Mouse (Mus musculus): ENCODE measurements around the gene Rapgef1. TPM values are rescaled to one million over a fixed set of nuclear protein-coding genes. Genes with fewer than 3 reads are reported as not detected.

The Rapgef1 gene
- polyA plus RNA-seq, 1 experiment from 2014 or later, result 17.2 TPM

DNA sequence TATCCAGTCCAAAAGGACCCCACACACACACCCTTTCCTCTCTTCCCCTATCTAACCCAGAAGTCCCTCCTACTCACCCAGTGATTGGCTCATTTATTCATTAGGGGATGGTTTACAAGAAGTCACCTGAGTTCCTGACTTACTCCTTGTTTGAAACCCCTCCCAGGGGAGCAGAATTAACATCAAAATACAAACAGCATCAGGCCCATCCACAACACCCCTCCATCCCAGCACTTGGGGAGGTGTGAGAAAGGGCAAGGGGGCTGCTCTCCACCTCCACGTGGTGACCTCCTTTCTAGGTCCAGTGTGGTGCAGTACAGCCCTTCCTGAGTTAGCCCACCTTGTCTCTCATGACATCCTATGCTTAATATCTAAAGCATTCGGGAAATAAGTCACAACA lies 110.0 kb downstream of the Rapgef1 start:
- Histone ChIP-seq H3K4me3 (no peak overlapping the region), H3K36me3 (replicated peaks) (peaks cover 97% of the 10 kb centered on the region), H3K27ac (no peak overlapping the region), H3K4me1 (no peaks in the 10 kb centered on the region), H3K27me3 (ENCODE audit: poor library complexity, severe bottlenecking) (no peaks in the 10 kb centered on the region), H3K9me3 (no peaks in the 10 kb centered on the region)
- WGBS, result 59% methylated on average over 2 of the region's 2 CpGs
- DNase-seq (ENCODE audit: extremely low spot score, low spot score), result no peak

DNA sequence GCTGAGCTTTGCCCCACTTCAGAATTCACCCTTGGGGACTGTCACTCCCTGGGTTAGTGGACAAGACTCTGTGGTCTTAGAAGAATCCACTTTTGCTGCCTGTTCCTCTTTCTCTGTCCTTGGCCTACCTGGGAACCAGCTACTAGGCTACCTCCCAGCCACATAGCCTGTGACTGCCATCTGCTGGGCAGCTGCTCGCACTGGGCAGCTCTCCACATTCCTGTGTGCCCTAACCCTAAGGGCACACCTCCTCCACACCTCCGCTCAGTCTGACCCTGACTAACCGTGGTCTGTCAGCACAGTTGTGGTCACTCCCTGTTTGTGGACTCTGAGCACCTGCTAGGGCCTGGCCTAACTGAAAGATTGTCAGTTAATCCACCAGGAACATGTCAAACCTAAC lies 112.0 kb downstream of the Rapgef1 start:
- DNase-seq (ENCODE audit: extremely low spot score, low spot score), result no peak
- Histone ChIP-seq H3K36me3 (replicated peaks) (peaks cover 97% of the 10 kb centered on the region), H3K9me3 (no peaks in the 10 kb centered on the region), H3K4me3 (no peak overlapping the region), H3K27me3 (ENCODE audit: poor library complexity, severe bottlenecking) (no peaks in the 10 kb centered on the region), H3K27ac (no peak overlapping the region), H3K4me1 (no peaks in the 10 kb centered on the region)
- 77% methylated on average over 3 of the region's 3 CpGs for WGBS

DNA sequence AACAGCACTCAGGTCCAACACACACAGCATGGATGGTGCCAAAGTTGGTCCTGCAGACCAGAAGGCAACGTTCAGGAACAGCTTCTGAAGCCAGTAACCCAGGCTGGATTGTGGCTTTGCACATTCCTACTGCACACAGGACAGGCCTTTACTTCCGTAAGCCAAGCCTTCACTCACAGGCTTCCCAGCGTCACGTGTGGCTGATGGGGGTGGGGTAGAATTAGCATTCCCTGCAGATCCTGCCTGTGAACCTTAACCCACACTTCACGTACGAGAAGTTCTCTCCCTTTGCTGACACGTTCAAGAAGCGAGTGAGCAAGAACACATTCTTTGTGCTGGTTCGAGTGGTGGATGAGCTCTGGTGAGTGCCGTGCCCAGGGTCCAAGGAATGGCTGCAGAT lies 113.0 kb downstream of the Rapgef1 start:
- Histone ChIP-seq H3K27me3 (ENCODE audit: poor library complexity, severe bottlenecking) (no peaks in the 10 kb centered on the region), H3K36me3 (replicated peaks) (peaks cover 98% of the 10 kb centered on the region), H3K4me3 (no peak overlapping the region), H3K9me3 (no peaks in the 10 kb centered on the region), H3K27ac (no peak overlapping the region), H3K4me1 (no peaks in the 10 kb centered on the region)
- WGBS, result 93% methylated on average over 10 of the region's 10 CpGs
- no peak for DNase-seq (ENCODE audit: extremely low spot score, low spot score)

DNA sequence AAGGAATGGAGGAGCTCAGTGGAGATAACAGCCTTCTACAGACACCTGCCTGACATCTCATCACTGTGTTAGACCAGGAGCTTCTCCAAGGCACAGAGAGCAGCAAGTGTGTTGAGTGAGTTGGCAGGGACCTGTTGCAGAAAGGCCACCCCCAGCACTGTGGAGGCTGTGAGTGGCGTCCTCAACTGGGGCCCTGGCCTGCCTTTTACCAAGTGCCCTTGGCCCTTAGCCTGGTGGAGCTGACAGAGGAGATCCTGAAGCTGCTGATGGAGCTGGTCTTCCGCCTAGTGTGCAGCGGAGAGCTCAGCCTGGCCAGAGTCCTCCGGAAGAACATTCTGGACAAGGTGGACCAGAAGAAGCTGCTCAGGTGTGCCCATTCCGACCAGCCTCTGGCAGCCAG lies 113.8 kb downstream of the Rapgef1 start:
- H3K36me3 ChIP-seq (replicated peaks), result peaks cover 98% of the 10 kb centered on the region
- no peak overlapping the region for H3K4me3 ChIP-seq
- H3K27ac ChIP-seq, result no peak overlapping the region
- no peaks in the 10 kb centered on the region for H3K4me1 ChIP-seq
- H3K9me3 ChIP-seq, result no peaks in the 10 kb centered on the region
- no peak for DNase-seq (ENCODE audit: extremely low spot score, low spot score)
- H3K27me3 ChIP-seq (ENCODE audit: poor library complexity, severe bottlenecking), result no peaks in the 10 kb centered on the region
- 94% methylated on average over 5 of the region's 5 CpGs for WGBS

DNA sequence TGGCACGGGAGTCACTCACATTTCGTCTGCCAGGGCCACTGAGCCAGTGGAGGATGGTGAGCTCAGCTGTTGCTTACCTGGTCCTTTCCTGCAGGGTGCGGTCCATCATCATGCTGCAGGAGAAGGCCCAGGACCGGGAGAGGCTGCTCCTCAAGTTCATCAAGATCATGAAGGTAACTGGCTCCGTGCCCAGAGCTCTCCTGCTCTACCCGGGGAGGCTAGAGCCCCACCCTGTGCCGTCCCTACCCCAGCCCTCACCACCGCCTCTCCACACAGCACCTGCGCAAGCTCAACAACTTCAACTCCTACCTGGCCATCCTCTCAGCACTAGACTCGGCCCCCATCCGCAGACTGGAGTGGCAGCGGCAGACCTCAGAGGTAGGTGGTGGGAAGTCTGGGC lies 116.2 kb downstream of the Rapgef1 start:
- no peak for DNase-seq (ENCODE audit: extremely low spot score, low spot score)
- H3K4me3 ChIP-seq, result no peak overlapping the region
- H3K9me3 ChIP-seq, result no peaks in the 10 kb centered on the region
- H3K36me3 ChIP-seq (replicated peaks), result peaks cover 98% of the 10 kb centered on the region
- no peaks in the 10 kb centered on the region for H3K4me1 ChIP-seq
- H3K27me3 ChIP-seq (ENCODE audit: poor library complexity, severe bottlenecking), result no peaks in the 10 kb centered on the region
- 94% methylated on average over 12 of the region's 12 CpGs for WGBS
- no peak overlapping the region for H3K27ac ChIP-seq

DNA sequence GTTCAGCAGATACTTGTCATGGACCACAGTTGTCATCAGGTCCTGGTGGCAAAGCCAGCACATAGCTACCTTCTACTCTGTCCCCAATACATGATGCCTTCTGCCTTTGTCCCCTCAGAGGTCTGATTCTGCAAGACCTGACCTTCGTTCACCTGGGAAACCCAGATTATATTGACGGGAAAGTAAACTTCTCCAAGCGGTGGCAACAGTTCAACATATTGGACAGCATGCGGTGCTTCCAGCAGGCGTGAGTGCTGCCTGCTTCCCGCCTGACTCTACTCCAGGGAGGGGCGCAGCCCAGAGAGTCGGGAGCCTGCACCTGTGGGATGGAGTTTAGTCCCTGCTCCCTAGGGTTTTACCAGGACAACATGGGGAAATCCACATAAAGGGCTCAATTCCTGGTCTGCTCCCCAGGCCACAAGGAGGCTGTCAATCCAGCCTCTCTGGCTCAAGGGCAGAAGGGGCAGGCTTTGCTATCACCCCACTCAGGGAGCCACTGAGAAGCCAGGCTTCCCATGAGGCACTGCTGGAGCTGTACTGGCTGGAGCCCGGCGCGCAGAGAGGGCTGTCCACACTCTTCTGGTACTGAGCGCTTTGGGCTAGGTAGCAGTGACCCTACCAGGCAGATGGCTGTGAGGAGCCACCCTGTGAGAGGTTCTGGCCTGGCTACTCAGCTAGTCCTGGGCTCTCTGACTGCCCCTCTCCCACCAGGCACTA lies 117.8 kb downstream of the Rapgef1 start:
- Histone ChIP-seq H3K9me3 (no peaks in the 10 kb centered on the region), H3K27ac (no peak overlapping the region), H3K27me3 (ENCODE audit: poor library complexity, severe bottlenecking) (no peaks in the 10 kb centered on the region), H3K4me1 (no peaks in the 10 kb centered on the region), H3K36me3 (replicated peaks) (peaks cover 83% of the 10 kb centered on the region), H3K4me3 (no peak overlapping the region)
- no peak for DNase-seq (ENCODE audit: extremely low spot score, low spot score)
- WGBS, result 92% methylated on average over 12 of the region's 12 CpGs

DNA sequence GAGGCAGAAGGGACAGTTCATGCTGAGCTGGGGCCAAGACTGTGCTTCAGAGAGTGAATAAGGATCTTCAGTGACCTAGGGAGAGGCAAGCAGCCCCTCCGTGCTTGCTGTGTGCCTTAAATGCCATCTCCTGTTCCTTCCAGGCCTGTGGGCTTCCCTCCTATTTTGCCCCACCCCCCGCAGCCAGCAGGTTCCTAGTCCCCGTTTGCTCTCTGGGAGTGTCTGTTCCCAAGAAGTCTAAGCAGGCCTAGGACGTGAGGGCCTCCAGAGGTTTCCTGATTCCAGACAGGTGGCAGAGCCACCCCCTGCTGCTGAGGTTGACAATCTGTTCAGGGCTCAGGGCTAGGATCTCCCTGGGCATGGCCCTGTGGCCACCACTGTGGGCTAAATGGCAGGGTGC lies 119.3 kb downstream of the Rapgef1 start:
- Histone ChIP-seq H3K27ac (no peak overlapping the region), H3K4me3 (no peak overlapping the region), H3K27me3 (ENCODE audit: poor library complexity, severe bottlenecking) (no peaks in the 10 kb centered on the region), H3K9me3 (no peaks in the 10 kb centered on the region), H3K4me1 (no peaks in the 10 kb centered on the region), H3K36me3 (replicated peaks) (peaks cover 69% of the 10 kb centered on the region)
- no peak for DNase-seq (ENCODE audit: extremely low spot score, low spot score)
- 69% methylated on average over 4 of the region's 4 CpGs for WGBS

DNA sequence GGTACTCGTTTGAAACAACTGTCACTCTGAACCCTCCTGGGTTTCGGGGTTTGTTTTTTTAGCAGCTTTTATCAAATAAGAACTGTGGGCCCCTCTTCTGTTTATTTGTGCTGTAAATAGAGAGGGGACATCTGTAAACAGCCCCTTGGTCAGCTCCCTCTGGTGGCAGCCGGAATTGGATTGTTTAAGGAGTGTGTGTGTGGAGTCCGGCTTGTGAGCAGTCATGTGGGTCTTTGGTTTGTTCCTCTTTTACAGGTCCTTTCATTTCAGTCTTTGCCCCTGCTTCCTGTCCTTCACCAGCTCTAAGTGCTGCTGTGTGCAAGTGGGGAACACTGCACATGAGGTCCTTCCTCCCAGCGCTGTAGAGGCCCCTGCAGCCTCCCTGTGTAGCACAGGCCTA lies 119.8 kb downstream of the Rapgef1 start:
- H3K27ac ChIP-seq, result no peak overlapping the region
- no peaks in the 10 kb centered on the region for H3K9me3 ChIP-seq
- no peaks in the 10 kb centered on the region for H3K4me1 ChIP-seq
- no peaks in the 10 kb centered on the region for H3K27me3 ChIP-seq (ENCODE audit: poor library complexity, severe bottlenecking)
- peaks cover 63% of the 10 kb centered on the region for H3K36me3 ChIP-seq (replicated peaks)
- WGBS, result 82% methylated on average over 5 of the region's 5 CpGs
- DNase-seq (ENCODE audit: extremely low spot score, low spot score), result no peak
- no peak overlapping the region for H3K4me3 ChIP-seq

DNA sequence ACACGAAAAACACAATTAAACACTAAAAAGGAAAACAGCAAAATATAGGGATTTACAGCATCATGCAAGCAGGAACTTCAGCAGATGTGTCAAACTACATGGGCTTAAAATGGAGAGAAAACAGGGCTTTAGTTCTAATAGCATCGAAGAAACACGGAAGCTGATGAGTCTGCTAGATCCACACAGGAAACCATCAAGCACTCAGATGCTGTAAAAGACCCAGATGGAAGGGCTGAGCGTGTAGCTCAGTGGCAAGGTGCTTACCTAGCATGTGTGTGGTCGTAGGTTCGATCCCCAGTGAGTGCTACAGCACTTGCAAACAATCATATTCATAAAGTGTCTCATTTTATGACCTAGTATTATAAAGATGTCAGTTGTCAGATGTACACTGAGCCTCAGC lies 121.7 kb downstream of the Rapgef1 start:
- no peak overlapping the region for H3K4me3 ChIP-seq
- no peaks in the 10 kb centered on the region for H3K9me3 ChIP-seq
- H3K4me1 ChIP-seq, result no peaks in the 10 kb centered on the region
- peaks cover 15% of the 10 kb centered on the region for H3K27me3 ChIP-seq (ENCODE audit: poor library complexity, severe bottlenecking)
- 93% methylated on average over 6 of the region's 6 CpGs for WGBS
- peaks cover 45% of the 10 kb centered on the region for H3K36me3 ChIP-seq (replicated peaks)
- H3K27ac ChIP-seq, result no peak overlapping the region
- DNase-seq (ENCODE audit: extremely low spot score, low spot score), result no peak

DNA sequence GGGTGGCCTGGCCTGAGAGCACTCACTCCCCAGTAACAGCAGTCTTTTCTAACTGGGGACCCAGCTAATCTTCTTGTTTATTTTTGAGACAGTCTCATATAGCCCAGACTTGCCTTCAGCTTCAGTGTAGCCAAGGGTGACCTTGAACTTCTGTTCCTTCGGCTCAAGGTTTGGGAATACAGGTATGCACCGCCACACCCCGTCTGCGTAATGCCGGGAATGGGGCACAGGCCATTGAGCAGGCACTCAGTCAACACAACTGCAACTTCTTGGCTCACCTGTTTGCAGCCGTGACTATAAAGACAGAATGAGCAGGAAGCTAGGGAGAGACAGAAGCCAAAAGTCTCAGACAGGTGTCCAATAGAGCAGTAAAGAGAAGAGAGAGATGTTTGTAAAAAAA lies 124.7 kb downstream of the Rapgef1 start:
- H3K27ac ChIP-seq, result no peak overlapping the region
- WGBS, result 91% methylated on average over 6 of the region's 6 CpGs
- peaks cover 45% of the 10 kb centered on the region for H3K27me3 ChIP-seq (ENCODE audit: poor library complexity, severe bottlenecking)
- no peak for DNase-seq (ENCODE audit: extremely low spot score, low spot score)
- no peaks in the 10 kb centered on the region for H3K9me3 ChIP-seq
- H3K4me3 ChIP-seq, result no peak overlapping the region
- peaks cover 7% of the 10 kb centered on the region for H3K4me1 ChIP-seq
- H3K36me3 ChIP-seq (replicated peaks), result peaks cover 14% of the 10 kb centered on the region

DNA sequence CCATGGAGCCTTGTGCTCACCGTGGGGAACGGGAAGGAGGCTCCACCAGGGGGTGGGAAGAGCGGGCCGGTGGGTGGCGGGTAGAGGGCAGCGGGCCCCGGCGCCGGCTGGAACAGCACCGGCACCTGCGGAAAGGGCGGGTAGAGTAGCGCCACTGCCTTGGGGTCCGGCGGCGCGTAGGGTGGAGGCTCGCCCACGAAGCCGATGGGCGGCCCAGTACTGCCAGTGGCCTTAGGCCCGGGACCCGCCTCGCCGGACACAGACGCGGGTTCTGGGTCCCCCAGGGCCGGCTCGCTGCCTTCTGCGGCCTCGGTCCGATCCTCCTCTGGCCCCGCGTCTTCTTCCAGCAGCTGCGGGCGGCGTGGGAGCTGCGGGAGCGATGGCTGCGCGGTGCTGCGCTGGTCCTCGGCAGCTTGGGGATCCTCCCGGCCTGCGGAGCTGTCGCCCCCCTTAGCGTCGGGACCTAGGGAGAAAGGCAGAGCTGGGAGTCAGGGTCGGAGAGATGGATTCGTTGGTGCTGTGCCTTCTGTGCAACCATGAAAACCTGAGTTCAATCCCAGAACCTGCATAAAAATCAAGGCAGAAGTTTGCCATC lies 127.8 kb downstream of the Rapgef1 start:
- H3K9me3 ChIP-seq, result 0 out of 2 replicates have a peak, but pooled peaks cover under 1% of the 10 kb centered on the region
- H3K27me3 ChIP-seq (ENCODE audit: poor library complexity, severe bottlenecking), result peaks cover 75% of the 10 kb centered on the region
- H3K4me1 ChIP-seq, result peaks cover 22% of the 10 kb centered on the region
- H3K4me3 ChIP-seq, result peak overlapping the region; percentile 49
- H3K36me3 ChIP-seq (replicated peaks), result no peaks in the 10 kb centered on the region
- 5% methylated on average over 50 of the region's 50 CpGs for WGBS
- no peak for DNase-seq (ENCODE audit: extremely low spot score, low spot score)
- peak overlapping the region; percentile 49; the same call in 1 of the 2 replicates for H3K27ac ChIP-seq

DNA sequence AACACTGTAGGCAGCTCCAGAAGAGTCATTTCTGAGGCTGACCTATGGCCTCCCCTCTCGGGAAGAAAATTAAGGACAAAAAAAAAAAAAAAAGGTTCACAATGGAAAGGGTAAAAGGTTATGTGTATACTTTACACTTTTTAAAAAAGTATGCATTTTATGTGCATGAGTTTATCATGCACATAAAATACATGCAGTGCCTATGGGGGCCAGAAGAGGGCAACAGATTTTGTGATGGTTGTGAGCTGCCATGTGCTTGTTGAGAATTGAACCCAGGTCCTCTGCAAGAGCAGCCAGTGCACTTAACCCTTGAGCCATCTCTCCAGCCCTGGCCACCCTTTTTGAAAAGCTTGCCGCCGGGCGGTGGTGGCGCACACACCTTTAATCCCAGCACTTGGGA lies 128.3 kb downstream of the Rapgef1 start:
- DNase-seq (ENCODE audit: extremely low spot score, low spot score), result no peak
- H3K4me3 ChIP-seq, result peak overlapping the region; percentile 49; the same call in 1 of the 2 replicates
- WGBS, result 54% methylated on average over 5 of the region's 5 CpGs

DNA sequence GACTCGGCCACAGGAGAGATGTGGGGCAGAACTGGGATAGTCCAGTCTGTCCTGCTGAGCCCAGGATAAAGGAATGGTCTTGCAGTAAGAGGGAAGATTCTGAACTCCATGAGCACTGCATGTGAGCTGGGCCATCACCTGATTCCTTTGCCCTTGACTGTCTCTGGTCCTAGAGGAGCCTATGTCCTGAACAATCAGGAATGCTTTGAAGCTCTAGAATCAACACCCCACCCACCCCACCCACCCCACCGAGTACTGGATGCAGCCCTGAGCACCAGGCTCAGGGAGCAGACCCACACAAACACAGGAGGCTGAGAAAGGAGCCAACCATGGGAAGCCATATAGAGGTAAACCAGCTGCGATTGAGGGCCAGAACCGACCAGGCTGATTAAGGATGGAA lies 129.0 kb downstream of the Rapgef1 start:
- DNase-seq (ENCODE audit: extremely low spot score, low spot score), result no peak

More for the DNA sequence above, 128.3 kb downstream of the Rapgef1 start:
- H3K9me3 ChIP-seq, result 0 out of 2 replicates have a peak, but pooled peaks cover 4% of the 10 kb centered on the region
- H3K4me1 ChIP-seq, result peaks cover 22% of the 10 kb centered on the region
- peaks cover 81% of the 10 kb centered on the region for H3K27me3 ChIP-seq (ENCODE audit: poor library complexity, severe bottlenecking)
- no peaks in the 10 kb centered on the region for H3K36me3 ChIP-seq (replicated peaks)
- H3K27ac ChIP-seq, result no peak overlapping the region

More for the DNA sequence above, 129.0 kb downstream of the Rapgef1 start:
- Histone ChIP-seq H3K4me1 (peaks cover 22% of the 10 kb centered on the region), H3K27me3 (ENCODE audit: poor library complexity, severe bottlenecking) (peaks cover 88% of the 10 kb centered on the region), H3K9me3 (0 out of 2 replicates have a peak, but pooled peaks cover 4% of the 10 kb centered on the region), H3K36me3 (replicated peaks) (no peaks in the 10 kb centered on the region), H3K27ac (no peak overlapping the region), H3K4me3 (no peak overlapping the region)
- WGBS, result 84% methylated on average over 4 of the region's 4 CpGs
